Mouse (Mus musculus): ENCODE results near the gene Ttc19.
A peak's percentile ranks its signal among the peaks of the same experiment; 100 is the strongest.
"Not testable (repeated sequence)": the region's sequence is repeated elsewhere in the genome, so short reads cannot be mapped to it uniquely, and the experiment has no call there.

The Ttc19 gene

GRCm38 (mm10) chr11:62284020-62284419 is 2.7 kb downstream of the Ttc19 start:
- DNase-seq (ENCODE audit: low read depth) = not testable (repeated sequence)

DNA sequence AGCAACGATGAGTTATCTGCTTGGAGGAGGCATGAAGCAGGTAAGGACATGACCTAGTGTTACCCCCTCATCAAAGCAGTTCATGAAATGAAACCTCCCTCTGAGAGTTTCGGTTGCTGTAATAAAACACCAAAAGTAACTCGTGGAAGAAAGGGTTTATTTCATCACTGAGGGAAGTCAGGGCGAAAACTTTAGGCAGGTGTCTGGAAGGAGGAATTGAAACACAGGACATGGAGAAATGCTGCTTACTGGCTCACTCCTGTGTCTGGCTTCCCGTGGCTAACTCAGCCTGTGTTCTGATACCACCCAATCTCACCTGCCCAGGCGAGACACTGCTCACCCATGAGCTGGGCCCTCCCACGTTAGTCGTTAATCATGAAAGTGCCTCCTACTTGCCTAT is 3.7 kb downstream of the Ttc19 start:
- no peak for DNase-seq (ENCODE audit: low read depth)

DNA sequence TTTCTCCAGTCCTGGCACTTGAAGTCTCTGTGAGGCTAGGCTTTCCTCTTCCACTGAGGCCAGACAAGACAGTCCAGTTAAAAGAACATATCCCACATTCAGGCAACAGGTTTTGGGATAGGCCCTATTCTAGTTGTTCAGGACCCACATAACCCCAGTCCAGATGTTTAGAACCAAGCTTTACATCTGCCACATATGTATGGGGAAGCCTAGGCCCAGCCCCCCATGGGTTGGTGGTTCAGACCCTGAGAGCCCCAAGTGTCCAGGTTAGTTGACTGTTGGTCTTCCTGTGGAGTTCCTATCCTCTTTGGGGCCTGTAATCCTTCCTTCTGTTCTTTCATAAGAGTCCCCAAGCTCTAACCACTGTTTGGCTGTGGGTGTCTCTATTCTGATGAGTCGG is 6.4 kb downstream of the Ttc19 start:
- no peak for DNase-seq (ENCODE audit: low read depth)

DNA sequence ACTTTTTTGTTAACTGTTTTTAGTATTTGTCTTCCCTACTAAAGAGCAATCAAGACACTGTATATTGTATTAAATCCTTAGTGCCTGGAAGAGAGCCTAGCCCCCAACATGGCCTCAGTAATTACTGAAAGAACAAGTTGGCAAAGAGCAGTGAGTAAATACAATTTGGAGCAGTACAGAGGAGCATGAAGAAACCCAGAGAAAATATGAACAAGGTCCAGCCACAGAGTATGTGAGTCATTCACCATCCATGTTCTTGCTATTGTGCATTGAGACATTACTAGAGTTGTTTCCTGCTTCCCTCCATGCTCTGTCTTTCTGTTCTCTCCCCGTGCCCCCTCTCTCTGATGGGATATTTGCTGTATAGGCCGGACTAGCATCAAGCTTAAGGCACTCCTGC is 12.8 kb downstream of the Ttc19 start:
- DNase-seq (ENCODE audit: low read depth) = peak; percentile 49

GRCm38 (mm10) chr11:62298883-62299282 is 17.6 kb downstream of the Ttc19 start:
- DNase-seq (ENCODE audit: low read depth) = no peak

- peak; percentile 79 for DNase-seq (ENCODE audit: low read depth)
Observed at GRCm38 (mm10) chr11:62305866-62306265, 24.6 kb downstream of the Ttc19 start.

- DNase-seq (ENCODE audit: low read depth) = peak; percentile 34
Observed at GRCm38 (mm10) chr11:62309296-62309695, 28.0 kb downstream of the Ttc19 start.

DNA sequence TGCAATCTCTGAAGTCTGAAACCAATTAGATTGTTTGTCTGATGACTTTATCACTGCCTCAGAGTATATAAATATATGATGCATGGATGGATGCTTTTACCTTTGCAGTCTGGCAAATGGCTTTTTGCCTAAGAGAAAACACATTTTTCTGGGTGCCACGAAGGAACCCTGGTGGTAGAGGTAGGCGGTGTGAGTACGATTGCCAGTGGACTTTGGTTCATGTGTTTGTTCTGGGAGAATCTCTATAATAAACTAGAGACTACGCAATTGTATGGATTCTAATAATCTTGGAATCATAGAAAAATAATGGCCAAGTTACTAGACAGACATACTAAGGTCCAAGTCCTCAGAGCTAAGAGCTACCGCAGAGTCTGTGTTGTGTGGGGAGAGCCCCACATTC is 33.7 kb downstream of the Ttc19 start:
- no peak for DNase-seq (ENCODE audit: low read depth)

GRCm38 (mm10) chr11:62317746-62318145 is 36.5 kb downstream of the Ttc19 start:
- no peak for DNase-seq (ENCODE audit: low read depth)

- no peak for DNase-seq (ENCODE audit: low read depth)
Observed at GRCm38 (mm10) chr11:62320097-62320496, 38.8 kb downstream of the Ttc19 start.

DNA sequence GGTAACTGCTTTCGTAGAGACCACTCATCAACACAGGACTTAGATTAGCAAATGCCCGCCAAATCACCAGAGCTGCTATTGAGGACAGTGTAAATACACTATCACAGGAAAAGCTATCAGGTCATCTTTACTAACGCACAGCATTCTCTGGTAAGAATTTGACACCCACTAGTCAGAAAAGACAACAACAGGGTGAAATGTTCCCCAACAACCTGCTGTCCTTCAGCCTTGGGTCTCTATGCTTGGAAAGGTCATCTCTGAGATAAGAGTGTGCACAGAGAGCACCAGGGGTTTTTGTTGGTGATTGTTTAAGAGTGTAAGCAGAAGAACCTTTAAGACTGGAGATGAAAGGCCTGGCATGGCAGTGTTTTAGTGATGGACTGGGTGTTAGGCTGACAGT is 42.4 kb downstream of the Ttc19 start:
- DNase-seq (ENCODE audit: low read depth) = no peak

DNA sequence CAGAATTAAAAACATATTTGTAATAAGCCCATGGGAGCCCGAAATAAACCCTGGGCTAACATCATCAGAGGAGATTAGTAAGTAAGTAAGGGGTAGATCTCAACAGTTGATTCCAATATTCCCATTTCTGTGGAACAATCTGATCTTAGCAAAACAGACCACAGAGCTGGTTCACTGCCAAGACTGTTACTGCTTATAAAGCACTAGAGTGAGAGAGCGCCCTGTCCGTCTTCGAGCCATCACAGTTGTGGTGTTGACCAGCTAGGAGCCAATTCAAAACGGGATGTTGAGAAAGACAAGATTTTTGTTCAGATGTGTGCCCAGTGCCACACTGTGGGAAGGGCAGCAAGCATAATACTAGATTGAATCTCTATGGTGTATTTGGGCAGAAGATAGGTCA is 49.9 kb downstream of the Ttc19 start:
- no peak for DNase-seq (ENCODE audit: low read depth)

GRCm38 (mm10) chr11:62332228-62332627 is 51.0 kb downstream of the Ttc19 start:
- no peak for DNase-seq (ENCODE audit: low read depth)

GRCm38 (mm10) chr11:62343002-62343401 is 61.7 kb downstream of the Ttc19 start:
- DNase-seq (ENCODE audit: low read depth) = no peak

- DNase-seq (ENCODE audit: low read depth) = no peak
Observed at GRCm38 (mm10) chr11:62351948-62352347, 70.7 kb downstream of the Ttc19 start.

- no peak for DNase-seq (ENCODE audit: low read depth)
Observed at GRCm38 (mm10) chr11:62355216-62355615, 73.9 kb downstream of the Ttc19 start.

- DNase-seq (ENCODE audit: low read depth) = no peak
Observed at GRCm38 (mm10) chr11:62366879-62367278, 85.6 kb downstream of the Ttc19 start.

DNA sequence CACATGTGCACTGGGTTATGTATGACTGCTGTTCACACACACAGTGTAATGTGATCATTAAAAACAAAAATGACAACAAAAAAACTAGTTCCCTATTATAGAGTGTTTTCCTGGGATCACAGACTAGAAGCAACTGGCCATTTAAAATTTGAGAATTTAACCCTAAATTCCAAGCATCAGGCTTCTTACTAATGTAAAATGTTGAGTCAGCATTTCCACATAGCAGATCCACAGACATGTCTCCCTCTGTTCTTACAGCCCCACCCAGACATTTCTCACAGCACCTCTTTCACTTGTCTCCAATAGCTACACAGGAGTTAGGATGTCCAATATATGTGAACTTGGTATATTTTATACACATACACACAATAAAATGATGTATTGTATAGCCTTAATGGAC is 88.7 kb downstream of the Ttc19 start:
- no peak for DNase-seq (ENCODE audit: low read depth)

- DNase-seq (ENCODE audit: low read depth) = no peak
Observed at GRCm38 (mm10) chr11:62371776-62372175, 90.5 kb downstream of the Ttc19 start.

GRCm38 (mm10) chr11:62377202-62377851 is 96.1 kb downstream of the Ttc19 start:
- not testable (repeated sequence) for DNase-seq (ENCODE audit: low read depth)
